Mouse (Mus musculus): ENCODE results near the gene Ncoa3.

Gene Ncoa3

DNA sequence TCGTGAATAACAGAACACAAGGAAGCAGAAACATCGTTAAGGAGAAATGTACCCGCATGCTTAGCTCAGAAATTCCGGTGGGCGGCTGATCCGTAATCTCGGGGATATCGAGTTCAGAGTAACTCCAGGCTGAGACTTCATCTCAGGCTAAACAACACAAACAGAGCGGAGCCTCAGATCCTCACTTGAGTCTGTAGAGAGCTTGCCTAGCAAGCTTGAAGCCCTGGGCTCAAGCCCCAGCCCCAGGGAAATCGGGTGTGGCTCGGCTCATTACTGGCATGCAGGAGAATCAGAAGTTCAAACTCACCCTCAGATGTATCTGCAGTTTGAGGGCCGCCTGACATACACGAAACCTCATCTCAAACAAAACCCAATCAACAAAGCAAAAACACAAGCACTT lies 22.5 kb upstream of the Ncoa3 start:
- DNase-seq (ENCODE audit: low spot score in 2 of 2) = no peak

GRCm38 (mm10) chr2:165970767-165971166 lies 21.7 kb upstream of the Ncoa3 start:
- DNase-seq (ENCODE audit: low spot score in 2 of 2) = no peak

DNA sequence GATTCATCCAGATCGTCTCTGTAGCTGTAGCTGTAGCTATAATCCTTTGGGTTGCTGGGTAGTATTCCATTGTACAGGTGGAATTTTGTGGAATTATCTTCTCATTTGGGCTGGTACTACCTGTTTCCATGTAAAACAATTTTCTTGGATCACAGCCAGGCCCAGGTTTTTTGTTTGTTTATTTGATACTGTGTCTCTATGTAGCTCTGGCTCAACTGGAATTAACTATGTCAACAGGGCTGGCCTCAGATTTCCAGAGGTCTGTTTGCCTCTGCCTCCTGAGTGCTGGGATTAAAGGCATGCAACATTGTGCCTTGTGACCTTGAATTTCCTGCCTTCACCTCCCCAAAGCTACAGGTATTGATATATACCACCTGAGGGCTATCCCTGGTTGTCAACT lies 18.1 kb upstream of the Ncoa3 start:
- no peak for DNase-seq (ENCODE audit: low spot score in 2 of 2)

GRCm38 (mm10) chr2:165976186-165976585 lies 16.2 kb upstream of the Ncoa3 start:
- no peak for DNase-seq (ENCODE audit: low spot score in 2 of 2)

GRCm38 (mm10) chr2:165976874-165977273 lies 15.6 kb upstream of the Ncoa3 start:
- DNase-seq (ENCODE audit: low spot score in 2 of 2) = no peak

GRCm38 (mm10) chr2:165978119-165978518 lies 14.3 kb upstream of the Ncoa3 start:
- DNase-seq (ENCODE audit: low spot score in 2 of 2) = no peak

DNA sequence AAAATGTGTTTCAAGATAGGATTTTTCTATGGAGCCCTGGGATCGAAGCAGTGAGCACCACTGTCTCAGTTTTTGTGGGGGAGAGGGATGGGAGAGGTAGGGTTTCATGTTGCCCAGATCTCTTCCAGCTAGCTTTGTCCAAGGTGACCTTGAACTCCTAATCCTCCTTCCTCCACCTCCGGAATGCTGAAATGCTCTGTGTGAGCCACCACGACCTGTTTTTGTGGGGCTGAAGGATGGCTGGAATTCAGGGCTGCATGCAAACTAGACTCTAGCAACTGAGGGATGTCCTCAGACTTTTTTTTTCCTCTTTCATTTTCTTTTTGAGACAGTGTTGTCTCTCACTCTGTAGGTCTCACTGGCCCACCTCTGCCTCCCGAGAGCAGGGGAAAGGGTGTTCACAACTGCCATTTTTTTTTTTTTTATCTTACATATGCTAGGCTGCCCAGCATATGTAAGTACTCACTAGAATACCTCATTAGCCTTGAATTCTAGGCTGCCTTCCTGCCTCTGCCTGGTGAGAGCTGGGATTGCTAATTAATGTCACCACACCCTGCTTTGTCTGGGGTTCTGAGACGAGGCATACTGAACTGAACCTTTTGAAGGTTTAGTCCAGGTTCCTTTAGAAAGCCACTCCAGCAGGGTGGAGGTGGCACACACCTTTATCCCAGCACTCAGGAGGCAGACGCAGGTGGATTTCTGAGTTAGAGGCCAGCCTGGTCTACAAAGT lies 11.0 kb upstream of the Ncoa3 start:
- no peak for DNase-seq (ENCODE audit: low spot score in 2 of 2)

DNA sequence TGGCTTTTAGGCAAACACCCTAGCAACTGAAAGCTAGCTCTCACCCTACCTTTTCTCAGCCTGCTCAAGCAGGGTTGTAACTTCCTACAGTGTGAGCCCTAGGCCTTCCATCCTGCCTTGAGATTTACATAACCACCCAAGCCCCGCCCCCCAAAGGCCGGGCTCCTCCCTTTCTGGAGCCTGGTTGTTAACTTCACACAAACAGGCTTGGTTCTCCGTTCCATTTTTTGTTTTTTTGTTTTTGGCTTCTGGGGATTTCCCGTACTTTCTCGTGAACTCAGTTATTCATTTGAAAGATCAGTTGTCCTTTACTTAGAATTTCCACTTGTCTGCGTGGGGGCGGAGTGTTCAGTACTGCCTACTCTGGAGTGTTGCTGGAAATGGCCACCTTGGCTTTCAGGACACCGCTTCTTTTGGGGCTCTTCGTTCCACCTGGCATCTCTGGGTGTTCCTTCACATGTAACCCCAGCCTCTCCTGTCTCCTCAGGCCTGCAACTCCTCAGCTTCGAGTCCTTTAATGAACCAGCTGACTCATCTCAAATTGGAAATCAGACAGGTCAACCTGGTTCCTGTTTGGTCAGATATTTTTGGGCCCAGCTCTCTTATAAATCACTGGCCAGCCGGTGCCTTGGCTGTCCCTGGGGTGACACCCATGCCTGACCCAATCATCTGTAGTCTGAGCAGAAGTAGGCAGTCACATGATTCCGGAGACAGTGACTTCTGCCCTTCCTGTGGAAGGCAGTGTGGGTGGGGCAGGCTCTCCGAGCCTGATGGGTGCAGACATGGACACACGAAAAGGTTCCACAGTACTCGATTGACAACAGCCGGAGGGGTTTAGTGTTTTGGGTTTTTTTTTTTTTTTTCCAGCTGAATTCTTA lies 9.7 kb upstream of the Ncoa3 start:
- DNase-seq (ENCODE audit: low spot score in 2 of 2) = peak; percentile 46 to 48

GRCm38 (mm10) chr2:165984318-165984717 lies 8.1 kb upstream of the Ncoa3 start:
- DNase-seq (ENCODE audit: low spot score in 2 of 2) = no peak

GRCm38 (mm10) chr2:165984891-165985290 lies 7.5 kb upstream of the Ncoa3 start:
- DNase-seq (ENCODE audit: low spot score in 2 of 2) = no peak

GRCm38 (mm10) chr2:165985581-165985980 lies 6.9 kb upstream of the Ncoa3 start:
- no peak for DNase-seq (ENCODE audit: low spot score in 2 of 2)

GRCm38 (mm10) chr2:165986921-165987453 lies 5.4 kb upstream of the Ncoa3 start:
- peak; percentile 83 to 87 for DNase-seq (ENCODE audit: low spot score in 2 of 2)

GRCm38 (mm10) chr2:165993173-165993900 lies 901 bp downstream of the Ncoa3 start:
- DNase-seq (ENCODE audit: low spot score in 2 of 2) = peak in 1 of 2 experiments; percentile 44

DNA sequence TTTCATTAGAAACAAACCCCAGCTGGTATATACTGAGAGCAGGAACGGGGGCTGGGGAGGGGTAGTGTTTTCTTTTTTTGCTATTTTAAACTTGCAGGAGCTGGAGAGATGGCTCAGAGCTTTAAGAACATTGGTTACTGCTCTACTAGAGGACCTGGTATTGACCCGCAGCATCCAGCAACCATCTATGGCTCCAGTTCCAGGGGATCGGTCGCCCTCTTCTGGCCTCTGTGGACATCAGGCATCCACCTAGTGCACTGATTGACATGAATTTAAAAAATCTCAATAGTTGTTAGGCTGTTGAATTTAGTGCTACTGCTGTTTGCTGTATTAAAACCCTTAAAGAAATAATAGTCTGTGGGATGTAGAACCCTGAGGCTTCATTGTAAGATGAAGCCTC lies 1.9 kb downstream of the Ncoa3 start:
- no peak for DNase-seq (ENCODE audit: low spot score in 2 of 2)

GRCm38 (mm10) chr2:165995711-165996110 lies 3.3 kb downstream of the Ncoa3 start:
- DNase-seq (ENCODE audit: low spot score in 2 of 2) = no peak

- DNase-seq (ENCODE audit: low spot score in 2 of 2) = no peak
Observed at GRCm38 (mm10) chr2:165996130-165996529, 3.7 kb downstream of the Ncoa3 start.

DNA sequence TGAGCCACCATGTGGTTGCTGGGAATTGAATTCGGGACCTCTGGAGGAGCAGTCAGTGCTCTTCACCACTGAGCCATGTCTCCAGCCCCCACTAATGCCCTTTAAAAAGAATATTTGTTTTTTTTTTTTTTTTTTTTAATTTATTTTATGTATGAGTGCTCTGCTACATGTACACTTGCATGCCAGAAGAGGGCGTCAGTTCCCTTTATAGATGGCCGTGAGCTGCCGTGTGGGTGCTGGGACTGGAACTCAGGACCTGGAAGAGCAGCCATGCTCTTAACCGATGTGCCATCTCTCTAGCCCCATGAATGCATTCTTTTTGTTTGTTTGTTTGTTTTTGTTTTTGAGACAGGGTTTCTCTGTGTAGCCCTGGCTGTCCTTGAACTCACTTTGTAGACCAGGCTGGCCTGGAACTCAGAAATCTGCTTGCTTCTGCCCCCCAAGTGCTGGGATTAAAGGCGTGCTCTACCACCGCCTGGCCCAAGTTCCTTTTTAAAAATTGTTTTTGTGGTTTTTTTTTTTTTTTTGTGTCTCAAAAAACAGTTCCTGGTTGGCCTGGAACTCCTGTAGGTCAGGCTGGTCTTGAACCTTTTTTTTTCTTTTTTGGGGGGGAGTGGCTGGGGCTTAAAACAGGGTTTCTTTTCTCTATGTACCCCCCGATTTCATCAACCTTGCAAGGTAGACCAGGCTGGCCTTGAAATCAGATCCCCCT lies 5.0 kb downstream of the Ncoa3 start:
- DNase-seq (ENCODE audit: low spot score in 2 of 2) = no peak

GRCm38 (mm10) chr2:165998969-165999368 lies 6.5 kb downstream of the Ncoa3 start:
- DNase-seq (ENCODE audit: low spot score in 2 of 2) = no peak

GRCm38 (mm10) chr2:165999790-166000189 lies 7.4 kb downstream of the Ncoa3 start:
- no peak for DNase-seq (ENCODE audit: low spot score in 2 of 2)

DNA sequence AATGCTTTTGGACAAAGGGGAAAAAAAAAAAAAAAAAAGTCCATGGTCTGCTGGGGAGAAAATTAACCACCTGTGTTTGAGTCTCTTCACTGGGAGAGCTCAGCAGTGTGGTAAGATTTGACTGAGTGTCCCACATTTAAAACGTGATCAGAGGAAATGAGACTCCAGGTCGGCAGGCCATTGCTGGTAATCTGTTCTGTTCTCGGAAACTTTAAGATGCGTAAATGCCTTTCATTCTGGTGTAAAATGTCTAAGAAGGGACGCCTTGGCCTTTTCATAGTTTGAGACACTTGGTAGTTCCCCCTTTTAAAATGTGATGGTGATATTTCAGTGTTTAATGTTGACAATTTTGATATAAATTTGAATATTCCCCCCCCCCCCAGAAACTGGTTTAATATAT lies 7.8 kb downstream of the Ncoa3 start:
- DNase-seq (ENCODE audit: low spot score in 2 of 2) = no peak

GRCm38 (mm10) chr2:166000769-166001168 lies 8.3 kb downstream of the Ncoa3 start:
- no peak for DNase-seq (ENCODE audit: low spot score in 2 of 2)
